Mouse (Mus musculus): Measurements from ENCODE around the gene Alpk1.

- TF ChIP-seq POLR2A (IDR thresholded peaks at IDR 0.05; ENCODE audit: borderline replicate concordance, low read depth, low read length) (no peak), CTCF (IDR thresholded peaks at IDR 0.05; ENCODE audit: low read depth, low read length) (no peak)
Observed at GRCm38 (mm10) chr3:127640762-127641700, 139.3 kb downstream of the Alpk1 start.
